Mouse (Mus musculus) gastrocnemius, postnatal 25 days (tissue): ENCODE measurements around the gene Ddhd1. TPM values are rescaled to one million over a fixed set of nuclear protein-coding genes. Genes with fewer than 3 reads are reported as not detected.

Experiments used
- DNase-seq: peaks from one replicate; pipeline ENCODE4 v3.0.0; 2022
- total RNA-seq, 2 experiments: library from RNA; stranded (reverse); gene quantifications; 1 replicate in 1 of 2; 2 replicates in 1 of 2; pipeline ENCODE4 v1.2.3; 2021

Ddhd1 gene
- total RNA-seq, 2 experiments from 2014 or later = 3.0 to 4.5 TPM

- no peak for DNase-seq
These were observed 13.2 kb downstream of the Ddhd1 start for GRCm38 (mm10) chr14:45644786-45645185.

GRCm38 (mm10) chr14:45644202-45644601, 13.7 kb downstream of the Ddhd1 start:
- DNase-seq = no peak

- DNase-seq = no peak
These were observed 14.5 kb downstream of the Ddhd1 start for GRCm38 (mm10) chr14:45643461-45643860.

GRCm38 (mm10) chr14:45642795-45643194, 15.1 kb downstream of the Ddhd1 start:
- DNase-seq = no peak

GRCm38 (mm10) chr14:45642217-45642616, 15.7 kb downstream of the Ddhd1 start:
- no peak for DNase-seq

- no peak for DNase-seq
These were observed 19.2 kb downstream of the Ddhd1 start for GRCm38 (mm10) chr14:45638717-45639116.

- no peak for DNase-seq
These were observed 22.4 kb downstream of the Ddhd1 start for GRCm38 (mm10) chr14:45635496-45635895.

GRCm38 (mm10) chr14:45632756-45633537, 25.0 kb downstream of the Ddhd1 start:
- no peak for DNase-seq

GRCm38 (mm10) chr14:45630544-45630943, 27.4 kb downstream of the Ddhd1 start:
- no peak for DNase-seq

- DNase-seq = no peak
These were observed 28.0 kb downstream of the Ddhd1 start for GRCm38 (mm10) chr14:45629938-45630337.

- no peak for DNase-seq
These were observed 39.6 kb downstream of the Ddhd1 start for GRCm38 (mm10) chr14:45618351-45618750.

- DNase-seq = no peak
These were observed 41.4 kb downstream of the Ddhd1 start for GRCm38 (mm10) chr14:45616526-45616925.

- DNase-seq = no peak
These were observed 42.2 kb downstream of the Ddhd1 start for GRCm38 (mm10) chr14:45615776-45616175.

GRCm38 (mm10) chr14:45614822-45615221, 43.1 kb downstream of the Ddhd1 start:
- no peak for DNase-seq

- DNase-seq = no peak
These were observed 43.5 kb downstream of the Ddhd1 start for GRCm38 (mm10) chr14:45614406-45614805.

GRCm38 (mm10) chr14:45611654-45612053, 46.3 kb downstream of the Ddhd1 start:
- no peak for DNase-seq

- no peak for DNase-seq
These were observed 55.9 kb downstream of the Ddhd1 start for GRCm38 (mm10) chr14:45602002-45602401.

- no peak for DNase-seq
These were observed 57.4 kb downstream of the Ddhd1 start for GRCm38 (mm10) chr14:45600587-45600986.

GRCm38 (mm10) chr14:45597855-45598254, 60.1 kb downstream of the Ddhd1 start:
- no peak for DNase-seq

GRCm38 (mm10) chr14:45593261-45593660, 64.7 kb downstream of the Ddhd1 start:
- no peak for DNase-seq

GRCm38 (mm10) chr14:45588403-45588802, 69.5 kb downstream of the Ddhd1 start:
- no peak for DNase-seq

- DNase-seq = no peak
These were observed 70.4 kb downstream of the Ddhd1 start for GRCm38 (mm10) chr14:45587536-45587935.

GRCm38 (mm10) chr14:45583494-45584027, 74.4 kb downstream of the Ddhd1 start:
- DNase-seq = no peak
